Mouse (Mus musculus) liver, adult 2 months (tissue): ENCODE data around the gene Cfap74. TPM values are rescaled to one million over a fixed set of nuclear protein-coding genes. Genes with fewer than 3 reads are reported as not detected.

Experiments
- DNase-seq: peaks from one replicate; pipeline ENCODE4 v3.0.0-alpha.2; 2011; ENCODE audit warnings: low read depth, low spot score; ENCODE audit errors: extremely low read depth
- H3K27ac ChIP-seq: fragments of 200-500 bp; replicated peaks from 2 replicates; pipeline ENCODE4 v1.5.1; 2012; ENCODE audit warnings: low read depth, mild to moderate bottlenecking, control low read depth, inconsistent platforms, low read length; ENCODE audit not compliant: insufficient read depth
- H3K27me3 ChIP-seq: fragments of 200-500 bp; 2 replicates; pipeline ENCODE4 v1.6.1; 2012; ENCODE audit warnings: mild to moderate bottlenecking, moderate library complexity, low read length, inconsistent platforms; ENCODE audit not compliant: control insufficient read depth, insufficient read depth
- H3K36me3 ChIP-seq: fragments of 200-500 bp; 2 replicates; pipeline ENCODE4 v1.6.1; 2012; ENCODE audit warnings: low read length, inconsistent platforms; ENCODE audit not compliant: control insufficient read depth, insufficient read depth
- H3K4me1 ChIP-seq: fragments of 200-500 bp; 2 replicates; pipeline ENCODE4 v1.6.1; 2011; ENCODE audit warnings: low read length; ENCODE audit not compliant: control insufficient read depth, insufficient read depth
- H3K4me3 ChIP-seq: fragments of 200-500 bp; 2 replicates; pipeline ENCODE4 v1.5.1; 2011; ENCODE audit warnings: low read depth, mild to moderate bottlenecking, control low read depth, low read length, moderate library complexity; ENCODE audit not compliant: insufficient read depth
- H3K79me2 ChIP-seq: fragments of 200-500 bp; 2 replicates; pipeline ENCODE4 v1.6.1; 2012; ENCODE audit warnings: inconsistent platforms, mild to moderate bottlenecking, low read length, moderate library complexity; ENCODE audit not compliant: control insufficient read depth, insufficient read depth
- H3K9ac ChIP-seq: fragments of 200-500 bp; 2 replicates; pipeline ENCODE4 v1.6.1; 2012; ENCODE audit warnings: low read depth, mild to moderate bottlenecking, control low read depth, inconsistent platforms, low read length
- CTCF ChIP-seq: fragments of 200-500 bp; IDR thresholded peaks from 2 replicates; pipeline ENCODE4 v1.5.1; 2011; ENCODE audit warnings: low read depth, low read length, control low read depth
- POLR2A ChIP-seq: fragments of 200-500 bp; IDR thresholded peaks from 2 replicates; pipeline ENCODE4 v1.6.1; 2011; ENCODE audit warnings: low read length, control low read depth; ENCODE audit not compliant: insufficient read depth; ENCODE audit errors: extremely low read depth
- WGBS: fragments of 180-500 bp; shearing (Covaris S2); methylation state at CpG from one replicate; pipeline ENCODE4 v1.1.7; 2018; 5-methylcytosine and 5-hydroxymethylcytosine counted together
- polyA plus RNA-seq: library from polyadenylated mRNA; depleted of rRNA; stranded (reverse); fragments of >200 nt; gene quantifications from 2 replicates; pipeline ENCODE4 v1.2.3, GENCODE M21; 2012
- total RNA-seq: library from RNA; depleted of rRNA; stranded (reverse); fragments of >200 nt; gene quantifications from 2 replicates; pipeline ENCODE4 v1.2.3, GENCODE M21; 2014

The Cfap74 gene
- total and polyA plus RNA-seq, 2 experiments = 0.06 to 0.09 TPM

DNA sequence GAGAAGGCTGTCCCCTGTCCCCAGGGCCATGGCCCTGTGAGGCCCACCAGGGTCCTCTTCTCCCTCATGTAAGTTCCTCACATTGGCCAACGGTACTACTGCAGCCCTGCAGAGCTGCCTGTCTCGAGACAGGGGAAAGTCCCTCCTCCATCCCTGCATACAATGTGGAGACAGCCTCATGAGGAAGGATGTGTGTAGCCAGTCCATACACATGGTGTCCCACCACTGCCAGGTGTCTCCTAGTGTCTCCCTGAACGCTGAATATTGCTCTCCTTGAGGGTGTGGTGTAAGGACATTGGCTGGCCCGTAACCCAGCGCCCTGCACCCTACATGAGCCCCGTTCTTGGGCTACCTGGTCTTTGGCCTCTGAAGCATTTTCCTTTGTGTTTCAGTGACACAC is 17.3 kb downstream of the Cfap74 start:
- no peaks in the 10 kb centered on the region for H3K27me3 ChIP-seq
- DNase-seq = no peak
- H3K4me1 ChIP-seq = no peaks in the 10 kb centered on the region
- H3K36me3 ChIP-seq = no peaks in the 10 kb centered on the region
- 78% methylated on average over 6 of the region's 6 CpGs for WGBS
- H3K9ac ChIP-seq = no peak overlapping the region
- no peaks in the 10 kb centered on the region for H3K79me2 ChIP-seq
- no peak overlapping the region for H3K27ac ChIP-seq
- H3K4me3 ChIP-seq = no peak overlapping the region
- TF ChIP-seq POLR2A (no peak), CTCF (no peak)

DNA sequence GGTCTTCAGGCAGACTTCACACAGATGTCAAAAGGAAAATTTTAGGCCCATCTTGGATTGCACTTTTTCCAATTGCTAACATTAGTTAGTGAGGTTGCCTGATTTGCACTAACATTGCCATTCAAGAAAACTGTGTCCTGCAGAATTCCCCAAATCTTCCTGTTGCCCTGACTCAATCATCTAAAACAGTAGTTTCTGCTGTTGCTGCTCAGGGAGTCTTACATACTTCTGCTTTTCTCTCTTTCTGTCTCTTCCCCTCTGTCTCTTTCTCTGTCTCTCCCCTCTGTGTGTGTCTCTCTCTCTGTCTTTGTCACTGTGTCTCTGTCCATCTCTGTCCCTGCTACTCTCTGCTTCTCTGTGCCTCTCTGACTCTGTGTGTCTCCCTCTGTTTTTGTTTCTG is 19.5 kb downstream of the Cfap74 start:
- no peak for TF ChIP-seq CTCF
- TF ChIP-seq POLR2A = no peak
- Histone ChIP-seq H3K4me3 (no peak overlapping the region), H3K79me2 (no peaks in the 10 kb centered on the region), H3K27ac (no peak overlapping the region), H3K27me3 (no peaks in the 10 kb centered on the region), H3K36me3 (no peaks in the 10 kb centered on the region), H3K9ac (no peak overlapping the region), H3K4me1 (no peaks in the 10 kb centered on the region)
- no peak for DNase-seq

- WGBS = 90% methylated on average over 3 of the region's 3 CpGs
- Histone ChIP-seq H3K27ac (no peak overlapping the region), H3K79me2 (no peaks in the 10 kb centered on the region), H3K27me3 (no peaks in the 10 kb centered on the region), H3K9ac (no peak overlapping the region), H3K4me1 (no peaks in the 10 kb centered on the region), H3K36me3 (no peaks in the 10 kb centered on the region), H3K4me3 (no peak overlapping the region)
- DNase-seq = no peak
- TF ChIP-seq POLR2A (no peak), CTCF (no peak)
Observed at GRCm38 (mm10) chr4:155429202-155429601, 20.2 kb downstream of the Cfap74 start.

GRCm38 (mm10) chr4:155432358-155432757 is 23.4 kb downstream of the Cfap74 start:
- 79% methylated on average over 6 of the region's 6 CpGs for WGBS
- no peak overlapping the region for H3K27ac ChIP-seq
- no peak for TF ChIP-seq POLR2A
- TF ChIP-seq CTCF = no peak

GRCm38 (mm10) chr4:155433993-155434392 is 25.0 kb downstream of the Cfap74 start:
- TF ChIP-seq CTCF (no peak), POLR2A (no peak)
- Histone ChIP-seq H3K27ac (no peak overlapping the region), H3K9ac (no peak overlapping the region), H3K4me3 (no peak overlapping the region), H3K4me1 (no peaks in the 10 kb centered on the region), H3K27me3 (no peaks in the 10 kb centered on the region), H3K36me3 (no peaks in the 10 kb centered on the region), H3K79me2 (no peaks in the 10 kb centered on the region)
- no peak for DNase-seq
- WGBS = 64% methylated on average over 5 of the region's 5 CpGs

More at GRCm38 (mm10) chr4:155432358-155432757, 23.4 kb downstream of the Cfap74 start:
- Histone ChIP-seq H3K36me3 (no peaks in the 10 kb centered on the region), H3K79me2 (no peaks in the 10 kb centered on the region), H3K27me3 (no peaks in the 10 kb centered on the region), H3K4me3 (no peak overlapping the region), H3K9ac (no peak overlapping the region), H3K4me1 (no peaks in the 10 kb centered on the region)
- no peak for DNase-seq

DNA sequence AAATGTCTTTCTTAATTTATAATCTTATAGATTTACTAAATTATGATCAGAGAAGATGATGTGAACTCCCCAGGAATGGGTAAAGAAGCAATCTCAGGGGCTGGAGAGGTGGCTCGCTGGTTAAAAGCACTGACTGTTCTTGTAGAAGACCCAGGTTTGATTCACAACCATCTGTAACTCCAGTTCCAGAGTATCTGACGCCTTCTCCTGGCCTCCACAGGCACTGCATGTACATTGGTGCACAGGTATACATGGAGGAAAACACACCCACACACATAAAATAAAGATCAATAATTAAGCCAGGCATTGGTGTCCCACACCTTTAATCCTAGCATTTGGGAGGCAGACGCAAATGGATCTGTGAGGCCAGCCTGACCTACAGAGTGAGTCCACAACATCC is 33.8 kb downstream of the Cfap74 start:
- Histone ChIP-seq H3K27ac (no peak overlapping the region), H3K79me2 (no peaks in the 10 kb centered on the region), H3K9ac (no peak overlapping the region), H3K36me3 (no peaks in the 10 kb centered on the region), H3K27me3 (no peaks in the 10 kb centered on the region), H3K4me1 (no peaks in the 10 kb centered on the region), H3K4me3 (no peak overlapping the region)
- TF ChIP-seq POLR2A (no peak), CTCF (no peak)
- no peak for DNase-seq
- 68% methylated on average over 3 of the region's 3 CpGs for WGBS
